Mouse (Mus musculus) CD4-positive, CD25-positive, alpha-beta regulatory T cell, adult 2 months (primary cell): Measurements from ENCODE around the gene D6Ertd527e.
"Not testable (repeated sequence)": the region's sequence is repeated elsewhere in the genome, so short reads cannot be mapped to it uniquely, and the experiment has no call there.

Experiments used
- DNase-seq: peaks from one replicate; pipeline ENCODE4 v3.0.0-alpha.2; 2012; ENCODE audit warnings: low read depth, low spot score

D6Ertd527e gene

GRCm38 (mm10) chr6:87104123-87104796, at the start of gene D6Ertd527e:
D6Ertd527e (plus strand) TSS chr6:87104746.
- no peak for DNase-seq

- no peak for DNase-seq
Observed at GRCm38 (mm10) chr6:87059754-87060153, 44.8 kb upstream of the D6Ertd527e start.

- DNase-seq: no peak
Observed at GRCm38 (mm10) chr6:87063586-87063985, 41.0 kb upstream of the D6Ertd527e start.

GRCm38 (mm10) chr6:87068209-87068608, 36.3 kb upstream of the D6Ertd527e start:
- no peak for DNase-seq

GRCm38 (mm10) chr6:87069195-87069900, 35.2 kb upstream of the D6Ertd527e start:
- no peak for DNase-seq

- DNase-seq: no peak
Observed at GRCm38 (mm10) chr6:87070641-87071040, 33.9 kb upstream of the D6Ertd527e start.

- no peak for DNase-seq
Observed at GRCm38 (mm10) chr6:87072759-87073158, 31.8 kb upstream of the D6Ertd527e start.

GRCm38 (mm10) chr6:87075092-87075685, 29.4 kb upstream of the D6Ertd527e start:
- DNase-seq: no peak

- DNase-seq: no peak
Observed at GRCm38 (mm10) chr6:87079457-87079856, 25.1 kb upstream of the D6Ertd527e start.

- no peak for DNase-seq
Observed at GRCm38 (mm10) chr6:87085026-87085425, 19.5 kb upstream of the D6Ertd527e start.

GRCm38 (mm10) chr6:87088356-87088755, 16.2 kb upstream of the D6Ertd527e start:
- DNase-seq: no peak

GRCm38 (mm10) chr6:87090877-87091276, 13.7 kb upstream of the D6Ertd527e start:
- no peak for DNase-seq

GRCm38 (mm10) chr6:87092476-87092875, 12.1 kb upstream of the D6Ertd527e start:
- DNase-seq: no peak

GRCm38 (mm10) chr6:87093631-87094030, 10.9 kb upstream of the D6Ertd527e start:
- DNase-seq: not testable (repeated sequence)

- no peak for DNase-seq
Observed at GRCm38 (mm10) chr6:87099261-87099660, 5.3 kb upstream of the D6Ertd527e start.

GRCm38 (mm10) chr6:87099671-87100296, 4.8 kb upstream of the D6Ertd527e start:
- peak; percentile 22 for DNase-seq

- no peak for DNase-seq
Observed at GRCm38 (mm10) chr6:87100297-87101020, 4.1 kb upstream of the D6Ertd527e start.

GRCm38 (mm10) chr6:87101281-87101954, 3.1 kb upstream of the D6Ertd527e start:
- DNase-seq: peak; percentile 92

- DNase-seq: peak; percentile 10
Observed at GRCm38 (mm10) chr6:87101955-87102353, 2.6 kb upstream of the D6Ertd527e start.

- no peak for DNase-seq
Observed at GRCm38 (mm10) chr6:87102421-87102911, 2.1 kb upstream of the D6Ertd527e start.

- no peak for DNase-seq
Observed at GRCm38 (mm10) chr6:87103314-87103713, 1.2 kb upstream of the D6Ertd527e start.
